Mouse (Mus musculus) left cerebral cortex, adult 18-20 months (tissue): ENCODE measurements at regions not wholly inside any gene's neighbourhood (a gene's known extent, or its start where the extent isn't known, plus 50 kb on each side); places are given as distances from the start of the nearest gene placed in this dataset.

ENCODE experiments used
- DNase-seq, 2 experiments: peaks; one replicate each; pipeline ENCODE4 v3.0.0; 2021 to 2022; ENCODE audit warnings: low spot score in 2 of 2, mixed read lengths in 1 of 2

DNA sequence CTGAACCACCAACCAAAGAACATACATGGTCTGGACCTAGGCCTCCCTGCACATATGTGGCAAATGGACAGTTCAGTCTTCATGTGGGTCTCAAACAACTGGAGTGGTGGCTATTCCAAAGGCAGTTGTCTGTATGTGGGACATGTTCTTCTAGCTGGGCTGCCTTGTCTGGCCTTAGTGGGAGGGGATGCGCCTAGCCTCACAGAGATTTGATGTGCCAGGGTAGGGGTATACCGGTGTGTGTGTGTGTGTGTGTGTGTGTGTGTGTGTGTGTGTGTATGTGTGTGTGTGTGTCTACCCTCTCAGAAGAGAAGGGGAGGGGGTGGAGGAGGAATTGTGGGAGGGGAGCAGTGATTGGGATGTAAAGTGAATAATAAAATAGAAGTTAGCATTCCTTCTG lies 344.0 kb downstream of the Dhx35 start:
- DNase-seq, result no peak

DNA sequence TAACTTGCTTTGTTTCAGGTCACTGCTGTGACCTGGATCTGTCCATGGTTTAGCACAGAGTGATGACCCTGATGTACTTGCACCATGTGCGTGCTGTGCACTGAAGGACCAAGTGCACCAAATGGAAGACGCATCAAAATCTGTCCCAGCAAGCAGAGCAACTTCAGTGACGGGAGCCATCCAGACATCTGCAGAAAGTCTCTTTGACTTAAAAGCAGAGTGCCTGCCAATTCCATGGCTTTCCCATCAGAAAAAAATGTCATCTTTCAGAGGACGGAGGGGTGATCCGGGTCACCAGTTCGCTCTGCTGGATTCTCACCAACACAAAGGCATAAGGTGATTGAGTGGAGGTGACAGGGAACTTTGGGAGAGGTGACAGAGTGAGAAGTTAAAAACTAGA lies 351.4 kb downstream of the Dhx35 start:
- no peak for DNase-seq

DNA sequence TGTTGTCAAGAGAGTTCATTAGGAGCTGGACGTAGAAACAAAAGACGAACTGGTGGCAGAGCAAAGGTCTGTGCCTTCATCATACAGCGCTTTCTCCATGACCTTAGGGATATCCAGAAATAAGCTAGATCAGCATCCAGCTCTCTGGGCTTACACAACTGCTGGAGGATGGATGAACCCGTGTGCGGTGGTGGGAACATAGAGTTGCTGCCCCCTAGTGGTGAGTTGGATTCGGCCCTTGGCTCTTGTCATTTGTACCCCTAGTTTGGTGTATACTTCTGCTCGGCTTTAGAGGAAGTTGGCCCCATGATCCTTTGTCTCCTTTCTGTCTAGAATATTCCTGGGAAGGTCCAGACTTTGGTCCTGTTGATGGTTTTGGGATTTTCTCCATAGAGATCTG lies 369.4 kb downstream of the Dhx35 start:
- DNase-seq, result peak; percentile 55 to 70

DNA sequence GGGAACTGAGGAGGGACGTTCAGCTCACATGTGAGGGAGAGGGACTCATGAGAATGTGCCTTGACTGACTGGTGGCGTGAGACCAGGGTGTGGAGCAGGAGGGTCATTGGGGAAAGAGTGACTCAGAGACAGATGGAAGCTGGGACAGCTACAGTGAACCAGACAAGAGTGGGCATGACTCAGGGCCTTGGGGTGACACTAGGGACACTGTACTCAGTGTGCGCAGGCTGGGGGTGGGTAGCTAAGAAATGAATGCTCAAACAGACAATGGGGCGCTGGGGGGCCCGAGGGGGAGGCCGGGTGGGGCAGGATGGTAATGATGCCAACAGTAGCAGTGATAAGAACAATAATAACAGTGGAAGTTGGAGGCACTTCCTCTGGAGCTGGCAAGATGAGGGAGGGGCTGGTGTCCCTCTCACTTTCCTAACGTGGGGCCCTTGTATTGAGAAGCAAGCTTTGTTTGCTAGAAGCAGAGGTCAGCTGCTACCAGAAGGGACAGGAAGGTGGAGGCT lies 374.0 kb downstream of the Dhx35 start:
- DNase-seq, result no peak

DNA sequence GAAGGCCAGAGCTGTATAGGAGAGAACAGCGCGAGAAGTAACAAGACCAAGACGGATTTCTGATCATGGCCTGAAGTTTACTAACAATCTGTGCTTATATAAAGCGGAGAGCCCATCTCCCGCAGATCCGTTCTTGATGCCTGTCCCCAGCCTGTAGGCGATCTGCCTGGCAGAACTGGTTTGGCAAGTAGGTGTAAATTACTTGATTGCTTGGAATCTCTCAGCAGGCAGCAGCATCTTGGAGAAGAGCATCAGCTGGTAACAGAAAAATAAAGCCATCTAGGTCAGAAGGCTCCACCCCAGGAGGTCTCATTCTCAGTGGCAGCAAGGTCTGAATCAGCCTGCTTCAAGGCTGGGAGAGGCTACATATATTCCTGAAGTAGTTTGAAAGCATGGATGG lies 401.5 kb downstream of the Dhx35 start:
- no peak for DNase-seq

DNA sequence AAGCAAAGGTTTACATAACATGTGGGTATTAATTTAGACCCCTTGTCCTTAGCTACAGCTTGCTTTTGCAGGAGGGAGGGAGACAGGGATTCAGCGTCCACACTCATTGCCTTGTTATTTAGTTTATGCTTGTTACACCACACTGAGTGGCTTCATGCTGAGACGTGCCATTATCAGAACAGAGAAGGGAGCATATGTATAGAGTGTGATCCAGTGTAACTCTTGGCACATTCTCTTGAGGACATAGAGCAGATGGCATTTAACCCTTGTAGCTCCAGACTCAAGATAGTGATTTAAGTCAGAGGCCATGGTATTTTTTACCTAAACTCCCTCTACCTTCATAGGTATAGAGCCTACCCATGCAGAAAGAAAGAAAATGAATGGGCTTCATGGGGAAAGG lies 437.7 kb downstream of the Dhx35 start:
- DNase-seq, result no peak

DNA sequence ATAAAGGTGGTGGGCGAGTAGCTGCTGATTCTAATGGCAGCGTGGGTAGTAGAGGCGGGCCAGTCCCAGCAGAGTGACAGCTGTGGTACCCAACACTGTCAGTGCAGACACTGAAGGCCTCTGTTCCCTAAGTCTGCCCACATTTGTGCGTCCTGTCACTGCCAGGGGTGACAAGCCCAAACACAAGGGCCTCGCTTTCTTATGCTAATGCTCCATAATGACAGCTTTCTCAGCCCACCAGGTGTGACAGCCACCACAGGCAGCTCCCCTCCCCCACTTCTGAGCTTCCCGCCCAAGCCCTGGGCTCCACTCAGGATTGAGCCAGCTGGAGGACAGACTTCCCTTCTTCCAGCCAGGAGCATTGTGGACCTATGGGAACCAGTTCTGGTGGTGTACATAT lies 440.4 kb downstream of the Dhx35 start:
- no peak for DNase-seq

DNA sequence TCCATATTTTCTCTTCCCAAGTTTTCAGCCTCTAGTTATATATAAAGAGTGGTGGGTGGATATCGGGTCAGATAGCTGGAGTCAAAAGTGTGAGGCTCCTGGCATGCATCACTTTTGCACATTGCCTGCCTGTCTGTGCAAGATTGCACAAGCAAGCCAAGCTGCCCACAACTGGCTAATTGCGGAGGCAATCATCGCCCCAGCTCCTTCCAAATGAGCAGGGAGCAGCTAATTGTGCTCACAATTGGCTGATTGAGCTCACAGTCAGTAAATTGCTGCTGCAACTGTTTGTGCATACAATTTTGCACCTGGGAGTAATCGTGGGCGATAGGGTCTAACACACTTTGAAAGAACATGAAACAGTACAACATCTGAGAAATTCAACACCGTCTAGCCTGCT lies 455.5 kb downstream of the Dhx35 start:
- DNase-seq, result peak; percentile 2 to 8

DNA sequence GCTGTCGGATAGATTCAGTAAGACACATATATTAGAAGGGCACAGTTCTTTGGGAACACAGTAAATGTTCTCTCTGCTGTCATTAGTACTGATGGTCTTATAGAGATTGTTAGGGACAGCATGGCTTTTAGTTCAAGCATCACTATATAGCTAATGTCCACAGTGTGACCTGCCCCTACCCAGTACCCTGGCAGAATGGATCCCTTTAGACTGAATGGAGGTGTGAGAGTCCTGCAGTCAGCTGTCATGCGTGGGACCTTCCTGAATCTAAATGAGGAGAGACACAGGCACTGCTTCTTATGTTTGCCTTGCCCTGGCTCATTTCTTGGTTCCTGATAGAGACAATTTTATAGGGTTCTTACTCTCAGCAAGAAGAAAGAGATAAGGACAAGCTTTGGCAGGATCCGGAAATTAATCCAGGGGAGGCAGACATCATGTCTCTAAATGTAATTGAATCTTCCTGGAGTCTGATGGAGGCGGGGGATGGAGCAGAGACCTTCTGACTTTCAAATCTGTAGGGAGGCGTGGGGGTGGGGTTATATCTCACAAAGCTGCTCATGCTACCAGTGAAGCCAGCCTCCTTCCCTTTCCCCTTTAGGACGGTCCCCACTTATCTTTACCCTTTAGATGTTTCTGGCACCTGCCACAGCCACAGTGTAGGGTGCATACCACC lies 456.5 kb downstream of the Dhx35 start:
- no peak for DNase-seq

DNA sequence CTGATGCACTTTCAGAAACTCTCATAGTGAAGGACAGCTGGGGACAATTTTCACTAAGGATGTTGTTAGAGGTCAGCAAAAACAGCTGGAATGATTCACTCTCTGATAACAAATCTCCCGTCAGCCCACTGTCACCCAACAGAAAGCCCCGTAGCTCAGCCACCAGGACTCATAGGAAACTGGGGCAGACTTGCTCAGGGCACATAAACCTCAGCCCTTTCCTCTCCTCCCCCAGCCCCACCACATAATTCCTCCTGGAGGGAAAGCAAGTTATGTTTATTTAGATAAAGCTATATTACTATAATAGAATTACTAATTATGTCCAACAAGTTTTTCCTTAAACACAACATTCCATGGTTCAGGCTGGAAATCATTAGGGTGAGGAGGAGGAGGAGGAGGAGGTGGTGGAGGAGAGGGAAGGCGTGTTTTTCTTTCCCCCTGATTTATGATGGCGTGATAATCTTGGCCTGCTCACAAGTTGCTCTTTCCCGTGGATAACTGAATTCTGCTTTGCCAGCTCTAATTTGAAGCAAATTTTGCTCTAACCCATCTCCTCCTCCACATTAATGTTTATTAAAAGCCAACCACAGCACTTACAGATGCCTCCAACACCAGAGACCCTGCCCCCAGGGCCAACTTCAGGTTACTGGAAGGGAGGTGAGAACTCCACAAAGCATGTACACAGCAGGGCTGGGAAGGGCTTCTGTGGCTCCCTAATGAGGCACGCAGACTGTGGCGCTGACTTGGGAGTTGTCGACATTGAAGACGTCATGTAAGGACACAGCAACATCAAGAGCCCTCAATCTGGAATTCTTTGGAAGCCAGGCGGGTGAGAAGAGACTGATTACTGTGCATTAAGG lies 475.8 kb downstream of the Dhx35 start:
- no peak for DNase-seq

DNA sequence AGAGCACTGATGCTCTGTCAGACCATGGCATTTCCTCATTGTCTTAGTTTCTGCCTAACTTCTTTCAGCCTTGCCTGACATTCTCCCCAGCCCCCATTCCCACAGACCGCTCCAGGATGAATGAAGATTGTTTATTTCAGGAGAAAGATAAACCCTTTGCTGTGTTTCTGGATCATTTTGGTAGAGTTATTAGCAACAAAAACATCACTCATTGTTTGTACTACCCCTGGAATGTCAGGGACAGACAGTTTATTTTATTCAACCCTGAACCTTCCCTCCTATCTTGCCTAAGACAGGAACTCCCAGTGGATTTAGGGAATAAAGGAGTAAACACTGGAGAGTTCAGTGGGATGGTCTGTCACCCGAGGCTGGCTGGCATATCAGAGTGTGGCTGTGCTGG lies 484.3 kb downstream of the Dhx35 start:
- no peak for DNase-seq

DNA sequence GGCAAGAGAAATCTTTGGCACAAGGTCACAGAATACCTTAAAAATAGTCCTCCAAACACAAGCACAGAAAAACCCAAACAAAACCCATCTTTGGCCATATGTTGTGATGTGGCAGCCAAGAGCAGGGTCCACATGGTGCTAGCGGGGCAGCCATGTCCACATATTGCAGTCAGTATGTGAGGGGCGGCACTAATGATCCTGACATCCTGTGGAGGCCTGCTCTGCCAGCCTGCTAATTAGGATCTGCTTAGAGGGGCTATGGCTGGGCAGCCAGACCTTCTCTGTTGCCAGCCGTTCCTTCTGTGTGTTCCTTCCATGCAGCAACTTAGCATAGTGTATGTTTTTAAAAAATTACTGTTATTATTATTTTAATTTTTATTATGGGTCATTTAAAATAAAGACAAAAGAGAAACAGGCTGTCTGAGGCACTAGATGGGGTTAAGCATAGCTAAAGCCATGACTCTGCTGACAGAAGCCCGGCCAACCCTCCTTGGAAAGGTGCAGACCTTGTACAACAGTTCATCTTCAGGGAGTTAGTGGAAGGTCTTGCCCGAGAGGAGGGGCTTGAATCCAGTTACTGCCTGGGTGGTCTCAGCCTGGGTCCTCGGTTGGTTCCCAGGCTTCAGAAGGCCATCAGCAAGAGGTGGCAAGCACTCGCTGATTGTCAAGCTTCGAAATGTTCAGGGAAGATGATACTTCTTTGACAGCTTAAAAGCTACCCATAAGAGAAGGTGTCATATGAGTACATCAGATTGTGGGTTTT lies 487.1 kb downstream of the Dhx35 start:
- no peak for DNase-seq

DNA sequence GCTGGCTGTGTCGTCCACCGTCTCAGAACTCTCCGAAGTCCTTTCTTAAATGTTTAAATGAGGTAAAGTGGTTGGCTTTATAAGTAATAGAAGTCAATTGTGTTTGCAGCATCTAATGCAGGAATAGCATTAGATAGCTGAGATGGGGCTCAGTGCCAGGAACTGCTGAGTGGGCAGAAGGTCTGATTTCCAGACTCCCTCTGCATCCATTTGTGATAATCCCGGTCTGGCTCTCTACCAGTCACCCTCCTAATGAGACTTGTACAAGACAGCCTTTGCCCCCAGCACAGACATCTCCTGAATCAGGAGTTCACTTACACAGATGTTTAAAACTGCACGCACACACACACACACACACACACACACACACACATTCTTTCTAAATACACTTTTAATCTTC lies 489.5 kb downstream of the Dhx35 start:
- DNase-seq, result no peak

DNA sequence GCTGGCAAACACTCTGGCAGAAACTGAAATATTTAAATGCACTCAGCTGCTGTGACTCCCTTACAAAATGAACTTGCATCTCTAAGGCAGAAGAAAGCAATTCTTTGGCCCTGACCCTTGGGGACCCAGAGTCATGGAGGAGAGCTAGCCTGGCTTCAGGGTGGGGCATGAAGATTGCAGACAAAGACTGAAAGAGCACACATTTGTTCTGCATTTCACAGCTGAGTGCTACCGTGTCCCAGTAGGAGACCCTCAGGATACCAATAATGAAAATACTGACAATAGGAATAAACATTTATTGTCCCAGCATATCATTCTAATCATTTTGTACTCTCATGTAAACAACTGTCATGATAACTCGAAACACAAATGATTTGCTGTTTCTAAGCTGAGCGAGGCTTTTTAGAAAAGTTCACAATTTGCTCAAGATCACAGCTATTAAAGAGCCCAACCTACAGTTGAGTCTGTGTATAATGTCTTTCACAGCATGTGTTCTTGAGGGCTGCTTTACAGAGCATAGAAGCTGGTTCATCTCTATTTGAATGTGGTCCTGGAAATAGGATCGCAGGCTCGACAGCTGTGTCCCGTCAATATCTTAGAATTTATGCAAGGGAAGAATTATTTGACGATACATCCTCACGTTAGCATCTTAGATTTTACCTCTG lies 490.1 kb downstream of the Dhx35 start:
- DNase-seq, result no peak

DNA sequence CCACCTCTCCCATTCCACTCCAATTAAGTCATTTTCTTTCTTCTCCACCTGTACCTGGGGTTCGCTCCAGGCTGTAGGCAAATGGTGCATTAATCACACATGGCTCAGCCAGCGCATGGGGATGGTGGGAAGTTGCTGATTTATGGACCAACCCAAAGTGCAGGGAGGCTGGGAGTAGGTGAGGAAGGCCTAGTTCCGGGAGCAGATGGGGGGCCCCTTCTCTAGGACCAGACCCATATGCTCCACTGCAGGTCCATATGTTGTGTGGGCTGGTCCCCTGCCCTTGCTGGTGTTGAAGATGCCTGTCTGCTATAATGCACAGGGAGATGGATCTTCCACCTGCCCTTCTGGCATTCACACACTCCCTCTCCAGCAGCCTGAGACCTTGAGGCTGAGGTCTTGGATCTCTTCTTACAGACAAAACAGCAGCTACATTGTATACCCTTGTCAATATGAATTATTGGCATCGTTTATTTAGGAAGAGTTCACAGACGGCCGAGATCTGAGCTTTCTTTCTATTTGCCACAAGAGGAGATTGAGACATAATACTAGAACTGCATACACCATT lies 493.5 kb downstream of the Dhx35 start:
- no peak for DNase-seq

DNA sequence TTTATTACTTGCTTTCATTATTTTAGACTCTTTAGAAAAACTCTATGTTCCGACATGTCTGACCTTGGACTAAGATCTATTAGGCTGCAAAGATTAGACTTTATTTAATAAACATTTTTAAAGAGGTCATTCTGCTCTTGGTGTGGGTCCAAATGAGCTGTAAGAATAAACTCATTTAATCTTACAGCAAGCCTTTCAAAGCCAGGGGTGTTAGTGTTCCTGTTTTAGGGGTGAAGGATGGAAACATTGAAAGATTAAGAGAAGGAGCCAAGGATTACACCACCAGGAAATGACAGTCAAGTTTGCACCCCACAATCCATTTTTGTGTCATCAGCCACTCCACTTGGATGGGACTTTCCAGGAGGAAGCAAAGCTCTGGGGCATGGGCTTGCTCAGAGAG lies 495.5 kb downstream of the Dhx35 start:
- DNase-seq, result no peak

DNA sequence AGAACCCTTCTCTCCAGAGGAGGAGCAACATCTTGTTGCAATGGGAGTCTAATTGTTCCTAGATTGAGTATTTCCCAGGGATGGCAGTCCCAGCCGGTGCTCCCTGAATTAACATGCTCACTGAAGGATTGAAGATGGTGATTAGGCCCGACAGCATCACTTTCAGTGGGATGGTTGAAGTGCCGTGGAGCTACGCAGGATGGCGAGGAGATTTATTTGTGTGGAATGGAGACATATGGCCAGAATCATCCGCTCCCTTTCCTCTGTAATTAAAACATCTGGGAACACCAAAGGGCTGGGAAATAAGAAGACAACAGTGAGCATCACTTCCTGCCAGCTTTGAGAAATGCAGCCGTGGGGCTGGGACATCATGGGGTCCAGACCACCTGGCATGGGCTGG lies 512.4 kb downstream of the Dhx35 start:
- no peak for DNase-seq

DNA sequence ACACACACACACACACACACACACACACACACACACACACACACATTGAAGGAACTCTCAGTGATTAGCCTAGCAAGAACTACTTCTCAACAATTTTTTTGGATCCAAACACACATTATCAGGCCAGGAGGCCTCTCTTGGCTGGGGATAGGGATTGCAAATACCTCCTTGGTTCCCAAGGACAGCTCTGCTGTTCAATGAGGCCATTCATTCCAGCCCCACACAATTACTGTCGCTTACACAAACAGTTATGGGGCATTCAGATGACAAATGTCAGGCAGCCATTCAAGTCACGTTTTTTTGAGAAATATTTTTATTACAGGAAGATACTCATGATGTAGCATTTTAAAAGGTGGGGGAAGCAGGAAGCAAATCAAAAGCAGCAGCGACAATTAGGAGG lies 540.1 kb downstream of the Dhx35 start:
- DNase-seq, result no peak

DNA sequence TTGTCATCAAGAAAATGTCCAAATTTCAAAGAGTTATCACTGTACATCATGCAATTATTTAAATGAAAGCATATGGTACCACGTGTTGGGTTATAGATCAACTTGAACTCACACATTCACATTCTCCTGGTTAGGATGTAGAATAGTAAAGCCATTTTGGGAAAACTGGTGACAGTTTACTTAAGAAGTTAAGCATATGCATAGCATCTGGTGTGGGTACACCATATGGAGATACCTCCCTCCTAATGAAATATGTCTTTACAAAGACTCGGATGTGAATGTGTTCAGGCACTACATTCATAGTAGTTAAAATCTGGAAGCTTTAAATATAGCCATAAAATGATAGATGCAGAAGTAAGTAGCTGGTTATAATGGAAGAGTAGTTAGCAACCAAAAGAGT lies 542.0 kb downstream of the Dhx35 start:
- DNase-seq, result no peak

DNA sequence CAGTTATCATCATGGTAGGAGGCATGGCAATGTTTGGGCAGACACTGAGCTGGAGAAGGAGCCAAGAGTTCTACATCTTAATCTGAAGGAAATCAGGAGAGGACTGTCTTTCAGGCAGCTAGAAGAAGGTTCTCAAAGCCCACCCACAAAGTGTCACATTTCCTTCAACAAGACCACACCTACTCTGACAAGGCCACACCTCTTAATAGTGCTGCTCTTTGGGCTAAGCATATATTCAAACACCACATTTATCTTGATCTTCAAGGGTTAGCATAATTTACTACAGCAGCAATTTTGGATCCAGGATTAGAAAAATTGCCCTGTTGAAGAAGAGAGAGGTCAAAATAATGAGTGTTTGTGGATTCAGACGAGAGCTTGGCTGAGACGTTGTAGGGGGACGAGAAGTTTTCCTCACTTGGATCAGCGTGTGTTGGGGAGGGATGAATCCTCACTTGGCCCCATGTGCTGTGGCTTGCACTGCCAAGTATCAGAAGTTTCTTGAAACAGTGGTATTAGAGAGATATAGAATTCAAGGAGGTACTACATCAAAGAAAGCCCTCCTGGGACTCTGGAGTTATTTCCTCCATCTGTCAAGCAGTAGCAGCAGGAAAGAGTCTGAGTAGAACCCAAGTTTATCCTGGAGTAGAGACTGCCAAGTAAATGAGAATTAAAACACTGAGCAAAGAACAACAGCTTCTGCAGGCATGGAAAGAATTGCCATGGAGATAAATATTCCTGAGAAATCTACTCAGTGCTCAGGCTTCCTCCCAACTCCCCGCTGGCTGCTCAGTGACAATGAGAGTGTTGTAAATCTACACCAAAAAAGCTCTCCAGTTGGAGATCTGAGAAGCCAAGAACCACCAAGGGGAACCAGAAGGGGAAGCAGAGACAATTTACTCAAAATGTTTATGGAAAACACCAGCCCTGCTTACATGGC lies 549.3 kb downstream of the Dhx35 start:
- DNase-seq, result no peak
